Mouse (Mus musculus) left cerebral cortex, postnatal 10 days (tissue): ENCODE data around the gene Sprr2f. TPM values are rescaled to one million over a fixed set of nuclear protein-coding genes. Genes with fewer than 3 reads are reported as not detected.

Source experiments
- DNase-seq, 2 experiments: peaks; one replicate each; pipeline ENCODE4 v3.0.0; 2021 to 2022; ENCODE audit warnings: low spot score in 2 of 2, mixed read lengths in 1 of 2; ENCODE audit errors: extremely low spot score in 1 of 2
- intact Hi-C: fragments of 180-260 bp; cut with DNase I; formaldehyde crosslinking; loops from one replicate; pipeline ENCODE4 v1.15.1; 2025
- total RNA-seq, 2 experiments: library from RNA; stranded (reverse); gene quantifications; 2 replicates each; pipeline ENCODE4 v1.2.3; 2021

Gene Sprr2f
- not detected for total RNA-seq

DNA sequence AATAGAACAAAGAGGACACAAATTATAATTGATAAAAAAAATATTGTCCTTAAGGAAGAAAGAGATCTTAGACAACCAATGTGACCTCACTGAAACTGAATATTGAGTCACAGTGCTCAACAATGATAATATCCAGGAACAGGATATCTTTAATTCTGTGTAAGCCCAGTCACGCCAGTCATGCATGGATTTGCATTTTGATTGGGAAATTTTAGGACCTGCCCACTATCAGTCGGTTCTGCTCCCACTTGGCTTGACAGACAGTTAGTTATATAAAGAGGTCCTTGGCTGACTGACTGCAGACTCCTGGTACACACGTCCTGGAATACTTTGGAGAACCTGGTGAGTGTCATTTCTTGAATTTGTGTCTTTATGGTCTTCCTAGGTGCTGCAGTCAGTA lies at the start of gene Sprr2f:
TSS of gene Sprr2f (plus strand) at position 301 of the 400 bp plus-strand sequence.
- intact Hi-C loops: no loop called here
- no peak for DNase-seq

DNA sequence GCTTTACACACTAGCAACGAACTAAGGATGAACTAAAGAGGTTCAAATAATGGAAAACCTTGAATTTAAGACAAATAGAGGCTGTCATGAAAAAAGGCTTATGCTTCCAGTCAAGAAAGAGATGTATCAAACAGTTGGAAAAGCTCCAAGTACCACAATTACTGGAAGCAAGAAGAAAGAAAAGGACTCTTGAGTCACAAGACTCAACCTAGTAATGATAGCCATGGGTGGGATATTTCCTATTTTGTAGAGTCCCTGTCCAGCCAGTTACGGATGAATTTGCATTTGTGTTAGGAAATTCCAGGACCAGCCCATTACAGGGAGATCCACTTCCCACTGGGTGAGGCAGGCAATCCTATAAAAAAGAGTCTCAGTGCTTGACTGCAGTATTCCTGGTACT lies 48.7 kb upstream of the Sprr2f start, which contains the start of gene Sprr2b:
TSS of gene Sprr2b (plus strand) at position 301 of the 400 bp plus-strand sequence.
- intact Hi-C loops: no loop called here
- DNase-seq: no peak

DNA sequence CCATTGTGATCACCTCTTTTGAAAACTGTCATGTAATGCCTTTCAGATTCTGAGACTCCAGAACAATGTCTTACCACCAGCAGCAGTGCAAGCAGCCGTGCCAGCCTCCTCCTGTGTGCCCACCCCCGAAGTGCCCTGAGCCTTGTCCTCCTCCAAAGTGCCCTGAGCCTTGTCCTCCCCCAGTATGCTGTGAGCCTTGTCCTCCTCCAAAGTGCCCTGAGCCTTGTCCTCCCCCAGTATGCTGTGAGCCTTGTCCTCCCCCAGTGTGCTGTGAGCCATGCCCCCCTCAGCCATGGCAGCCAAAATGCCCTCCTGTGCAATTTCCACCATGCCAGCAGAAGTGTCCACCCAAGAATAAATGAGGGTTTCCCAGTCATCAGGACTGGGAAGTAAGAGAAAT lies 47.6 kb upstream of the Sprr2f start:
- intact Hi-C loops: no loop called here
- DNase-seq: no peak

DNA sequence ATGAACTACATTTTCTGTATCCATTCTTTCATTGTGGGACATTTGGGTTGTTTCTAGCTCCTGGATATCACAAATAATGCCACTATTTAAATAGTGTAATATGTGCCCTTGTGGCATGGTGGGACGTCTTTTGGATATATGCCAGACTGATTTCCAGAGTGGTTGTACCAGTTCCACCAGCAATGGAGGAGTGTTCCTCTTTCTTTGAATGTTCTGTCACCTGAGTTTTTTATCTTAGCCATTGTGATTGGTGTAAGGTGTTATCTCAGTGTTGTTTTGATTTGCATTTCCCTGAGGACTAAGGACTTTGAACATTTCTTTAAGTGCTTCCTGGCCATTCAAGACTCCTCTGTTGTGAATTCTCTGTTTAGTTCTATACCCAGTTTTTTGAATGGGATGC lies 28.7 kb upstream of the Sprr2f start:
- intact Hi-C loops: no loop called here
- DNase-seq: no peak

DNA sequence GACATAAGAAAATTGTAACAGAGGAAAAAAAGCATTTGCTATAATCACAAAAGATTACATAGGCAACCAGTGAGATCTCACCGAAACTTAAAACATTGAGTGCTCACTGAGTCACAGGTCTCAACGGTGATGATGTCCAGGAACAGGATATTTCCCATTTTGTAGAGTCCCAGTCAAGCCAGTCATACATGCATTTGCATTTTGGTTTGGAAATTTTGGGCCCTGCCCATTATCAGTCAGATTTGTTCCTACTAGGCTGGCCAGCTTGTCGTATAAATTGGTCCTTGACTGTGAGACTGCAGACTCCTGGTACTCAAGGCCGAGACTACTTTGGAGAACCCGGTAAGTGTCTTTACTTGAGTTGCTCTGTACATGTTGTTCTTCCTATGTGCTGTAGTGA lies 26.1 kb upstream of the Sprr2f start, which contains the start of gene Sprr2d:
TSS of gene Sprr2d (plus strand) at position 301 of the 400 bp plus-strand sequence.
- DNase-seq: no peak
- intact Hi-C loops: no loop called here

DNA sequence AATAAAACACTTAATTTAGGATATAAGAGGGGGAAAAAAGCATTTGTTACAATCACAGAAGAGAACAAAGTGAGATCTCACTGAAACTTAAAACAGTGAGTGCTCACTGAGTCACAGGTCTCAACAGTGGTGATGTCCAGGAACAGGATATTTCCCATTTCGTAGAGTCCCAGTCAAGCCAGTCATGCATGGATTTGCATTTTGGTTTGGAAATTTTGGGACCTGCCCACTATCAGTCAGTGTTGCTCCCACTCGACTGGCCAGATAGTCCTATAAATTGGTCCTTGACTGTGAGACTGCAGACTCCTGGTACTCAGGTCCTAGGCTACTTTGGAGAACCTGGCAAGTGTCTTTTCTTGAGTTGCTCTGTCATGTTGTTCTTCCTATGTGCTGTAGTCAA lies 13.1 kb upstream of the Sprr2f start, which contains the start of gene Sprr2e:
TSS of gene Sprr2e (plus strand) at position 301 of the 400 bp plus-strand sequence.
- DNase-seq: no peak
- intact Hi-C loops: no loop called here

DNA sequence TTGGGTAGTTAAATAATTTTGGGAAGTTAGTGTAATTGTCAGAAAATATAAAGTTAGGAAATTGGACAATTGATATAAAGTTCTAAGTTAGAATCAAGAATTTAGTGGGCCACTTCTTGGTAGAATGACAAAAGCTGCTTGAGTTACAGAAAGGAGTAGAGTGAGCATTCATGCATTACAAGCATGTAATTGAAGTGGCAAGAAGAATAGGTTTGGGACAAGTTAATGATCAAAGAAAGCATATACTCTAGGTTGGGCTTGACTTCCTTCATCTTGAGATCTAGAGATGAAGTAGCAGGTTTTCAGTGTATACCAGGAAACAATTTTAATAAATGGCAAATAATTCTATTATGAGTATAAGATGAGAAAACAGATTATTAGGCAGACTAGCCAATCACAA lies 3.4 kb upstream of the Sprr2f start:
- intact Hi-C loops: no loop called here
- no peak for DNase-seq

DNA sequence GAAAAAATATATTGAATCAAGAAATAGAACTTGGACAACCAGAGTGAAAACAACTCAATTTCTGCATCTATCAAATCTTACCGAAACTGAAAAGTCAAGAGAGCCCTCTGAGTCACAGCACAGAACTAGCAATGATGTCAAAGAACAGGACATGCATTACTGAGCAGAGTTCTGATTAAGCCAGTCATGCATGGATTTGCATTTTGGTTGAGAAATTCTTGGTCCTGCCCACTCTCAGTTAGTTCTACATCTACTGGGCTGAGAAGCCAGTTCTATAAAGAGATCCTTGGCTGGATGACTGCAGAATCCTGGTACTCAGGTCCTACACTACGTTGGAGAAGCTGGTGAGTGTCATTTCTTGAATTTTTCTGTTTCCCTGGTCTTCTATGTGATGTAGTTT lies 8.6 kb downstream of the Sprr2f start:
- no peak for DNase-seq
- intact Hi-C loops: no loop called here

DNA sequence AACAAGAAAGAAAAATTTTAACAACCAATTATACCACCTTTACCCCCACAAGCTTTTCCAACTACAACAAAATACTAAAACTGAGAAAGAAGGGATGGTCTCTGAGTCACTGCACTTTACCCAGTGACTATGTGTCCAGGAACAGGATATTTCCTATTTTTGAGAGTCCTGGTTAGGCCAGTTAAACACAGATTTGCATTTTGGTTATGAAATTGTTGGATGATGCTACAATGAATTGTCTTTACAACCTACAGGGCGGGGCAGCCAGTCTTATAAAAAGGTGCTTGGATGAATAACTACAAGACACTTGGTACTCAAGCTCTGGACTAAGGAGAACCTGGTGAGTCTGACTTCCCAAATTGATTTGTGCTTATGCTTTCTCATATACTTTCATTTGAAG lies 20.4 kb downstream of the Sprr2f start, which contains the start of gene Sprr2h:
TSS of gene Sprr2h (plus strand) at position 301 of the 400 bp plus-strand sequence.
- DNase-seq: no peak
- intact Hi-C loops: no loop called here

DNA sequence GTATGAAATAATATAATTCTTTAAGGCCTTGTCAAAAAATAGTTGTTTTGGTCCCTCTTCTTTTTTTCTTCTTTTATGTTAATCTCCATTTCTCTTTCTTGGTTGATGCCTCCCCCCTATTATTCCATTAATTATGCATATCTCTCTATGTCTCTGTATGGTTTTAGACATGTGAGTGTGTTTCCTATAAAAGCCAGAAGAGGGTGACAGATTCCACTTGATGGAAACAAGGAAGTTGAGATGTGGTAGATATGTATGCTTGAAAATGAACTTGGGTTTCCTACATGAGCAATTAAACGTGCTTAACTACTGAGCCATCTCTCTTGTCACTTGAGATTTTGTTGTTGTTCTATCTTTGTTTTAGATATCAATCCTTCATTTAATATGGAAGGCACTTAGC lies 29.3 kb downstream of the Sprr2f start:
- intact Hi-C loops: no loop called here
- peak in 1 of 2 experiments; percentile 1 for DNase-seq

DNA sequence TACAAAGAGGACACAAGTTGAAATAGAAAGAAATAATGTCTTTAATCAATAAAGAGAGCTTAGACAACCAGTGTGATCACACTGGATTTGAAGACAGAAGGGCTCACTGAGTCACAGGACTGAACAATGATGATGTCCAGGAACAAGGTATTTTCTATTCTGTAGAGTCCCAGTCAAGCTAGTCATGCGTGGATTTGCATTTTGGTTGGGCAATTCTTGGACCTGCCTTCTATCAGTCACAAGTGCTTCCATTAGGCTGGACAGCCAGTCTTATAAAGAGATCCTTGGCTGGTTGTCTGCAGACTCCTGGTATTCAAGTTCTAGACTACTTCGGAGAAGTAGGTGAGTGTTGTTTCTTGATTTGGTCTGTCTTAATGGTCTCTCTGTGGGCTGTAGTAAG lies 42.7 kb downstream of the Sprr2f start, which contains the start of gene Sprr2i:
TSS of gene Sprr2i (plus strand) at position 301 of the 400 bp plus-strand sequence.
- intact Hi-C loops: no loop called here

More for the DNA sequence above, 42.7 kb downstream of the Sprr2f start, which contains the start of gene Sprr2i:
- DNase-seq: no peak

Other genes with a start within 250 kb of the Sprr2f start
- gene Prr9, start 241.2 kb upstream of the Sprr2f start, total RNA-seq: not detected
- not detected for gene Lelp1, start 222.4 kb upstream of the Sprr2f start, total RNA-seq
- not detected for gene Sprr2a1, start 149.4 kb upstream of the Sprr2f start, total RNA-seq
- not detected for gene Sprr2a2, start 149.3 kb upstream of the Sprr2f start, total RNA-seq
- not detected for gene Sprr2a3, start 79.8 kb upstream of the Sprr2f start, total RNA-seq
- gene Sprr2b, start 48.6 kb upstream of the Sprr2f start, total RNA-seq: not detected
- gene Sprr2d, start 26.0 kb upstream of the Sprr2f start, total RNA-seq: not detected
- not detected for gene Sprr2e, start 13.0 kb upstream of the Sprr2f start, total RNA-seq
- gene Sprr2h, start 20.5 kb downstream of the Sprr2f start, total RNA-seq: not detected
- gene Sprr2i, start 42.8 kb downstream of the Sprr2f start, total RNA-seq: not detected
- not detected for gene Sprr2j-ps, start 52.9 kb downstream of the Sprr2f start, total RNA-seq
- 1 to 10 TPM; 1.5 to 3.6 TPM for gene Gm9774, start 64.2 kb downstream of the Sprr2f start, total RNA-seq
- not detected for gene Sprr2k, start 67.4 kb downstream of the Sprr2f start, total RNA-seq
- not detected for gene Sprr1b, start 73.6 kb downstream of the Sprr2f start, total RNA-seq
- not detected for gene Sprr3, start 93.5 kb downstream of the Sprr2f start, total RNA-seq
- not detected for gene Sprr1a, start 120.7 kb downstream of the Sprr2f start, total RNA-seq
- gene Sprr4, start 135.3 kb downstream of the Sprr2f start, total RNA-seq: not detected
- not detected for gene 2310046K23Rik, start 169.3 kb downstream of the Sprr2f start, total RNA-seq
- not detected for gene Ivl, start 208.5 kb downstream of the Sprr2f start, total RNA-seq
- not detected for gene Smcp, start 223.8 kb downstream of the Sprr2f start, total RNA-seq
- gene 2210017I01Rik, start 242.3 kb downstream of the Sprr2f start, total RNA-seq: not detected